Mouse (Mus musculus) layer of hippocampus, adult 11-12 months (tissue): ENCODE results near the gene Tgm2.

ENCODE experiments used
- DNase-seq: peaks from one replicate; pipeline ENCODE4 v3.0.0; 2022; ENCODE audit warnings: low spot score

Tgm2 gene

GRCm38 (mm10) chr2:158146223-158146622, at the start of gene Tgm2:
TSS of gene Tgm2 (minus strand) at chr2:158146436.
- DNase-seq = peak; percentile 79

- DNase-seq = peak; percentile 44
These were observed 48.9 kb upstream of the Tgm2 start for GRCm38 (mm10) chr2:158194945-158195640.

- no peak for DNase-seq
These were observed 47.5 kb upstream of the Tgm2 start for GRCm38 (mm10) chr2:158193611-158194336.

- peak; percentile 28 for DNase-seq
These were observed 44.9 kb upstream of the Tgm2 start for GRCm38 (mm10) chr2:158191098-158191497.

GRCm38 (mm10) chr2:158189451-158189850, 43.2 kb upstream of the Tgm2 start:
- no peak for DNase-seq

- no peak for DNase-seq
These were observed 40.1 kb upstream of the Tgm2 start for GRCm38 (mm10) chr2:158186206-158186871.

GRCm38 (mm10) chr2:158183266-158183665, 37.0 kb upstream of the Tgm2 start:
- no peak for DNase-seq

- no peak for DNase-seq
These were observed 35.7 kb upstream of the Tgm2 start for GRCm38 (mm10) chr2:158181932-158182331.

GRCm38 (mm10) chr2:158180797-158181196, 34.6 kb upstream of the Tgm2 start:
- DNase-seq = no peak

GRCm38 (mm10) chr2:158179370-158180111, 33.3 kb upstream of the Tgm2 start:
- DNase-seq = no peak

GRCm38 (mm10) chr2:158178696-158179369, 32.6 kb upstream of the Tgm2 start:
- no peak for DNase-seq

- no peak for DNase-seq
These were observed 31.9 kb upstream of the Tgm2 start for GRCm38 (mm10) chr2:158178139-158178538.

- no peak for DNase-seq
These were observed 31.3 kb upstream of the Tgm2 start for GRCm38 (mm10) chr2:158177574-158177973.

- DNase-seq = no peak
These were observed 30.5 kb upstream of the Tgm2 start for GRCm38 (mm10) chr2:158176763-158177162.

GRCm38 (mm10) chr2:158175433-158175832, 29.2 kb upstream of the Tgm2 start:
- DNase-seq = no peak

GRCm38 (mm10) chr2:158174958-158175357, 28.7 kb upstream of the Tgm2 start:
- DNase-seq = no peak

- peak; percentile 28 for DNase-seq
These were observed 28.2 kb upstream of the Tgm2 start for GRCm38 (mm10) chr2:158174438-158174837.

- no peak for DNase-seq
These were observed 24.2 kb upstream of the Tgm2 start for GRCm38 (mm10) chr2:158170394-158170793.

- DNase-seq = no peak
These were observed 23.5 kb upstream of the Tgm2 start for GRCm38 (mm10) chr2:158169771-158170170.

GRCm38 (mm10) chr2:158169351-158169750, 23.1 kb upstream of the Tgm2 start:
- DNase-seq = no peak

GRCm38 (mm10) chr2:158168741-158169211, 22.5 kb upstream of the Tgm2 start:
- no peak for DNase-seq
